In genomic region chr16:50000805-50001204, GRCm38 (mm10) we compare ENCODE assay signal across 10 mouse cellular contexts.
"Had no signal": no experiment of that assay in that cellular context is flagged by ENCODE, and none has a peak within 500 bp of the region (broad histone marks: within the 10 kb centered on the region; RNA-seq: fewer than 3 reads in every experiment).

No protein-coding gene starts in this region.

- H3K9me3 ChIP-seq: intestine, embryonic 15.5 days; limb, embryonic 15.5 days; liver, embryonic 13.5 days; neural tube, embryonic 13.5 days had no signal

- H3K9ac ChIP-seq: intestine, embryonic 15.5 days; limb, embryonic 15.5 days; liver, embryonic 13.5 days; neural tube, embryonic 13.5 days had no signal

- H3K4me1 ChIP-seq: intestine, embryonic 15.5 days; neural tube, embryonic 13.5 days had no signal

- H3K27me3 ChIP-seq: intestine, embryonic 15.5 days; limb, embryonic 15.5 days; liver, embryonic 13.5 days; neural tube, embryonic 13.5 days had no signal

- H3K27ac ChIP-seq: intestine, embryonic 15.5 days; kidney, postnatal 0 days; limb, embryonic 15.5 days; liver, embryonic 13.5 days; neural tube, embryonic 13.5 days had no signal

- H3K4me3 ChIP-seq: intestine, embryonic 15.5 days; limb, embryonic 15.5 days; liver, embryonic 13.5 days; neural tube, embryonic 13.5 days had no signal

- H3K36me3 ChIP-seq: intestine, embryonic 15.5 days; limb, embryonic 15.5 days; liver, embryonic 13.5 days; neural tube, embryonic 13.5 days had no signal

- DNase-seq: layer of hippocampus, postnatal 36 days; liver, embryonic 13.5 days; lung, adult 18-20 months; retina, postnatal 1 day; right cerebral cortex, postnatal 4 days; thymus, postnatal 36 days had no signal

- H3K4me2 ChIP-seq: intestine, embryonic 15.5 days; limb, embryonic 15.5 days; liver, embryonic 13.5 days; neural tube, embryonic 13.5 days had no signal

- ATAC-seq: intestine, embryonic 15.5 days had no signal
